Mouse (Mus musculus) megakaryocyte, embryonic 14.5 days (primary cell): ENCODE results near the gene Btbd35f25.

Experiments
- FLI1 ChIP-seq: IDR thresholded peaks from 2 replicates; pipeline ENCODE4 v1.6.1; 2012; ENCODE audit warnings: low read length, inconsistent platforms, mixed read lengths
- GATA1 ChIP-seq: IDR thresholded peaks from 3 replicates; pipeline ENCODE4 v1.6.1; 2012; ENCODE audit warnings: mixed read lengths, low read length, inconsistent platforms, borderline replicate concordance

DNA sequence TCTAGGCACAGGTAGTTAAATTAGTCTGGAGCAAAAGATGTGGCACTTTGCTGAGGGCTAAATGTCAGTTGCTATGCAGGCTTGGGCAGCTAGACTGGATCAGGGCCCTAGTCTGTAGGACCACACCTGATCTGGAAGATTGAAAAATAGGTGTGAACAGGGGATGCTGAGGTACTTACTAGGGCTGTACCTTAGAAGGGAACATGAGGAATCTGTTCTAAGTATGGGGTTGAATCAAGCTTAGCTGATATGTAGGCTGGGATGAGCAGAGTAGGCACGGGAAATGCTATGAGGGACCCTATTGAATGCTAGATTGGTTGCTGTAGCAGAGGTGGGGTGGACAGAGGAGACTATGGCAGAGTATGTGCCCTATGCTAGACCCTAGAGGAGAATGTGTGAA lies 47.0 kb upstream of the Btbd35f25 start:
- no peak for TF ChIP-seq GATA1
- TF ChIP-seq FLI1 = no peak
